Mouse (Mus musculus) myocyte (in vitro differentiated cells): ENCODE measurements around the gene Olfr835. TPM values are rescaled to one million over a fixed set of nuclear protein-coding genes. Genes with fewer than 3 reads are reported as not detected.

ENCODE experiments used
- H3K27me3 ChIP-seq: one replicate; pipeline ENCODE4 v1.6.1; 2011; ENCODE audit not compliant: control insufficient read depth, insufficient read depth, insufficient read length
- H3K36me3 ChIP-seq: one replicate; pipeline ENCODE4 v1.6.1; 2011; ENCODE audit not compliant: control insufficient read depth, insufficient read depth
- H3K4me2 ChIP-seq: one replicate; pipeline ENCODE4 v1.6.1; 2011; ENCODE audit warnings: low read depth, control low read depth
- H3K4me3 ChIP-seq: one replicate; pipeline ENCODE4 v1.5.1; 2011; ENCODE audit warnings: mild to moderate bottlenecking, control low read depth, moderate library complexity
- H3K79me2 ChIP-seq: one replicate; pipeline ENCODE4 v1.6.1; 2011; ENCODE audit not compliant: control insufficient read depth, insufficient read depth
- H3ac ChIP-seq: one replicate; pipeline ENCODE4 v1.6.1; 2011; ENCODE audit not compliant: control insufficient read depth, insufficient read length
- CEBPB ChIP-seq: IDR thresholded peaks from 2 replicates; pipeline ENCODE4 v1.6.1; 2011; ENCODE audit warnings: mild to moderate bottlenecking, moderate library complexity; ENCODE audit not compliant: poor library complexity, insufficient read depth, severe bottlenecking
- E2F4 ChIP-seq: IDR thresholded peaks from one replicate; pipeline ENCODE4 v1.6.1; 2011; ENCODE audit warnings: mild to moderate bottlenecking, control low read depth, moderate library complexity; ENCODE audit not compliant: insufficient read depth
- MAX ChIP-seq: IDR thresholded peaks from one replicate; pipeline ENCODE4 v1.6.1; 2011; ENCODE audit warnings: low read depth, mild to moderate bottlenecking, control low read depth
- MYOD1 ChIP-seq, 3 experiments: IDR thresholded peaks; one replicate each; pipeline ENCODE4 v1.6.1; 2011; ENCODE audit warnings: control low read depth in 2 of 3, low read depth in 2 of 3, mild to moderate bottlenecking in 2 of 3, moderate library complexity in 1 of 3; ENCODE audit not compliant: insufficient read length in 2 of 3, control insufficient read depth in 1 of 3
- MYOG ChIP-seq, 3 experiments: IDR thresholded peaks; one replicate each; pipeline ENCODE4 v1.6.1; 2011; ENCODE audit warnings: control low read depth in 2 of 3, low read depth in 2 of 3, mild to moderate bottlenecking in 2 of 3; ENCODE audit not compliant: insufficient read length in 2 of 3, control insufficient read depth in 1 of 3, insufficient read depth in 1 of 3
- POLR2A ChIP-seq: IDR thresholded peaks from one replicate; pipeline ENCODE4 v1.6.1; 2011; ENCODE audit warnings: low read depth, mild to moderate bottlenecking, control low read depth, moderate library complexity; ENCODE audit not compliant: insufficient read length
- POLR2AphosphoS2 ChIP-seq: IDR thresholded peaks from one replicate; pipeline ENCODE4 v1.6.1; 2011; ENCODE audit warnings: low read depth, control low read depth; ENCODE audit not compliant: insufficient read length
- REST ChIP-seq: IDR thresholded peaks from one replicate; pipeline ENCODE4 v1.6.1; 2011; ENCODE audit warnings: mild to moderate bottlenecking, control low read depth, moderate library complexity; ENCODE audit not compliant: insufficient read depth, insufficient read length
- SRF ChIP-seq: IDR thresholded peaks from one replicate; pipeline ENCODE4 v1.6.1; 2011; ENCODE audit warnings: low read depth; ENCODE audit not compliant: control insufficient read depth, insufficient read length
- TCF12 ChIP-seq: IDR thresholded peaks from one replicate; pipeline ENCODE4 v1.6.1; 2011; ENCODE audit warnings: mild to moderate bottlenecking, control low read depth; ENCODE audit not compliant: poor library complexity, insufficient read depth, severe bottlenecking
- TCF3 ChIP-seq: IDR thresholded peaks from one replicate; pipeline ENCODE4 v1.6.1; 2011; ENCODE audit warnings: low read depth, control low read depth; ENCODE audit not compliant: insufficient read length
- USF1 ChIP-seq: IDR thresholded peaks from one replicate; pipeline ENCODE4 v1.6.1; 2011; ENCODE audit warnings: low read depth, mild to moderate bottlenecking, control low read depth, moderate library complexity
- polyA plus RNA-seq: library from polyadenylated mRNA; unstranded; fragments of >200 nt; fragmentation: generic; extraction: Trizol; gene quantifications from one replicate; pipeline ENCODE4 v1.2.1, GENCODE M21; 2012; ENCODE audit warnings: missing spikeins

Gene Olfr835
- not detected for polyA plus RNA-seq

DNA sequence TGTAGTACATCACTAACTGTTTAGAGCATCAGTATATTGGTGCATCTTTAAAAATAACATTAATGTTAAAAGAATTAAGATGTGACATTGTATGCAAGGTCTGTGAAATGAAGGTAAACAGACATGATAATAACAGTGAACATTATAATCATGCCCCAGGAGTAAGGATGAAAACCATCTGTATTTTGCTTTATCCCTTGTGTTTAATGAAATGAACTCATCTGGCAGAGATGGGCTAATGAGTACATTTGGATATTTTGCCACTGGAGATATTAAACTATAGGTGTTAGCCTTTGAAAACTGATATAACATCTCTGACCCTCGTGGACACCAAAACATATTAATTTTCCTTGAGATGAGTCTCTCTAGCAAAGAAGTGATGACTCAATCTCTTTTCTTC is at the start of gene Olfr835:
Gene Olfr835, plus strand, starts transcription at position 301 of the 400 bp plus-strand sequence.
- Histone ChIP-seq H3K79me2 (no peaks in the 10 kb centered on the region), H3K4me2 (no peak within 1 kb of the TSS), H3K4me3 (no peak within 1 kb of the TSS), H3K36me3 (no peaks in the 10 kb centered on the region), H3K27me3 (no peaks in the 10 kb centered on the region), H3ac (no peak within 1 kb of the TSS)
- TF ChIP-seq E2F4 (no peak), REST (no peak), MYOG (IDR thresholded peaks at IDR 0.05; ENCODE audit: control insufficient read depth in 1 of 3, insufficient read depth in 1 of 3, insufficient read length in 2 of 3, low read depth in 2 of 3) (no peak), CEBPB (no peak), POLR2A (no peak), TCF3 (no peak), MAX (no peak), MYOD1 (IDR thresholded peaks at IDR 0.05; ENCODE audit: control insufficient read depth in 1 of 3, insufficient read length in 2 of 3, low read depth in 2 of 3) (no peak), SRF (no peak), TCF12 (no peak), POLR2AphosphoS2 (no peak), USF1 (no peak)

DNA sequence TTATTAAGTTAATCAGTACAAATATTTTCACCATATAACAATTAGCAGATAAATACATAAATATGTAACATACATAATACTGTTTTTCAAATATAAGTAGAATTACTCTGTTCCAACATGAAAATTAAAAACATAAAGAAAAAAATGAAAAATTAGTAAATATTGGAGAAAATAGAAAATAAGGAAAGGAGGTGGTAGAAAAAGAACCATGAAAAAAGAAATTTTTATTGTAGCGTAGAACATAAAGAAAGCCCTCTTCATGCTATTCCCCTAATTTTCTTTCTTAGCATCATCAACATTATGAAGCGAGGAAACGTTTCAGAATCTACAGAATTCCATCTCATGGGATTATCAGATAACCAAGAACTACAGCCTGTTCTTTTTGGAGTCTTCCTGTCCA is 44.8 kb upstream of the Olfr835 start, which contains the start of gene Olfr834:
Gene Olfr834, plus strand, starts transcription at position 301 of the 400 bp plus-strand sequence.
- no peak for TF ChIP-seq CEBPB
- no peak for TF ChIP-seq MYOG (IDR thresholded peaks at IDR 0.05; ENCODE audit: control insufficient read depth in 1 of 3, insufficient read depth in 1 of 3, insufficient read length in 2 of 3, low read depth in 2 of 3)
- no peak for TF ChIP-seq SRF
- TF ChIP-seq POLR2AphosphoS2: no peak
- no peak for TF ChIP-seq MYOD1 (IDR thresholded peaks at IDR 0.05; ENCODE audit: control insufficient read depth in 1 of 3, insufficient read length in 2 of 3, low read depth in 2 of 3)
- no peak for TF ChIP-seq MAX
- no peak for TF ChIP-seq USF1
- no peak for TF ChIP-seq TCF3
- TF ChIP-seq E2F4: no peak
- TF ChIP-seq POLR2A: no peak
- H3K79me2 ChIP-seq: no peaks in the 10 kb centered on the region

DNA sequence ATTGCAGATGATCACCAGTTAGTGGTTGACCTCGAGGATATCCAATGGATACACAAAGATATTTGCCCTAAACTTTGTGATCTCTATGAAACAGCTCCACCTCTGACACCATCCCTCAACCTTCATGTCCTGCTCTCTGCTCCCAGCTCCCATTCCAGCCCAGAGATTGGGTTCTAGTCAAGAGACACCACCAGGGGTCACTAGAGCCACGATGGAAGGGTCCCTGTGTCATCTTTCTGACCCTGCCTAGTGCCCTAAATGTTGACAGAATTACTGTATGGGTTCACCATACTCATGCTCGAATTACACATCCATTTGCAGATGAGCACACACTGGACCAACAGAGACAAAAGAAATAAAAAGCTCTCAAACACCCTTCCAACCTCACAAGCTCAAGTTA is 52.5 kb downstream of the Olfr835 start:
- TF ChIP-seq USF1: no peak
- no peak for TF ChIP-seq MYOG (IDR thresholded peaks at IDR 0.05; ENCODE audit: control insufficient read depth in 1 of 3, insufficient read depth in 1 of 3, insufficient read length in 2 of 3, low read depth in 2 of 3)
- TF ChIP-seq REST: no peak
- no peak for TF ChIP-seq TCF3
- Histone ChIP-seq H3ac (no peak overlapping the region), H3K27me3 (no peaks in the 10 kb centered on the region)

More for the DNA sequence above, 44.8 kb upstream of the Olfr835 start, which contains the start of gene Olfr834:
- Histone ChIP-seq H3K4me2 (no peak within 1 kb of the TSS), H3K4me3 (no peak within 1 kb of the TSS), H3ac (no peak within 1 kb of the TSS), H3K36me3 (no peaks in the 10 kb centered on the region), H3K27me3 (no peaks in the 10 kb centered on the region)

More for the DNA sequence above, 52.5 kb downstream of the Olfr835 start:
- Histone ChIP-seq H3K36me3 (no peaks in the 10 kb centered on the region), H3K4me3 (no peak overlapping the region), H3K4me2 (no peak overlapping the region), H3K79me2 (no peaks in the 10 kb centered on the region)

Other genes with a start within 250 kb of the Olfr835 start
- gene Olfr828, start 213.2 kb upstream of the Olfr835 start, polyA plus RNA-seq: not detected
- gene Olfr829, start 177.8 kb upstream of the Olfr835 start, polyA plus RNA-seq: not detected
- not detected for gene Olfr830, start 158.0 kb upstream of the Olfr835 start, polyA plus RNA-seq
- gene Olfr832, start 95.6 kb upstream of the Olfr835 start, polyA plus RNA-seq: not detected
- not detected for gene Olfr834, start 44.7 kb upstream of the Olfr835 start, polyA plus RNA-seq
- gene Olfr836, start 87.6 kb downstream of the Olfr835 start, polyA plus RNA-seq: not detected
- gene Olfr837, start 103.6 kb downstream of the Olfr835 start, polyA plus RNA-seq: not detected
- not detected for gene Olfr839-ps1, start 144.6 kb downstream of the Olfr835 start, polyA plus RNA-seq
- not detected for gene Olfr843, start 219.3 kb downstream of the Olfr835 start, polyA plus RNA-seq